Mouse (Mus musculus): ENCODE data around the gene Taar7f.

GRCm38 (mm10) chr10:24008143-24008542 is 41.2 kb upstream of the Taar7f start:
- TF ChIP-seq CTCF (IDR thresholded peaks at IDR 0.05; ENCODE audit: control insufficient read depth, insufficient read depth, insufficient read length), result no peak
- TF ChIP-seq USF1 (IDR thresholded peaks at IDR 0.05; ENCODE audit: low read depth), result no peak
- no peak for TF ChIP-seq MYOG (IDR thresholded peaks at IDR 0.05; ENCODE audit: control insufficient read depth, extremely low read depth, insufficient read length)
- TF ChIP-seq MAX (IDR thresholded peaks at IDR 0.05), result no peak
- TF ChIP-seq CEBPB (IDR thresholded peaks at IDR 0.05; ENCODE audit: low read depth), result no peak
- TF ChIP-seq FOSL1 (IDR thresholded peaks at IDR 0.05; ENCODE audit: insufficient read depth, low read length, poor library complexity, severe bottlenecking), result no peak
- TF ChIP-seq MYOD1 (IDR thresholded peaks at IDR 0.05; ENCODE audit: control insufficient read depth, insufficient read length, low read depth), result no peak

Data from C2C12 (cell line).